Mouse (Mus musculus) liver, postnatal 0 days (tissue): ENCODE measurements around the gene Iqcf5.
A peak's percentile ranks its signal among the peaks of the same experiment; 100 is the strongest.

Experiments used
- CTCF ChIP-seq: sonication (generic); IDR thresholded peaks from 2 replicates; pipeline ENCODE4 v1.5.1; 2016; ENCODE audit warnings: antibody characterized with exemption, low read depth
- EP300 ChIP-seq: IDR thresholded peaks from 2 replicates; pipeline ENCODE4 v1.6.1; 2016; ENCODE audit warnings: antibody characterized with exemption, low read depth, mild to moderate bottlenecking

DNA sequence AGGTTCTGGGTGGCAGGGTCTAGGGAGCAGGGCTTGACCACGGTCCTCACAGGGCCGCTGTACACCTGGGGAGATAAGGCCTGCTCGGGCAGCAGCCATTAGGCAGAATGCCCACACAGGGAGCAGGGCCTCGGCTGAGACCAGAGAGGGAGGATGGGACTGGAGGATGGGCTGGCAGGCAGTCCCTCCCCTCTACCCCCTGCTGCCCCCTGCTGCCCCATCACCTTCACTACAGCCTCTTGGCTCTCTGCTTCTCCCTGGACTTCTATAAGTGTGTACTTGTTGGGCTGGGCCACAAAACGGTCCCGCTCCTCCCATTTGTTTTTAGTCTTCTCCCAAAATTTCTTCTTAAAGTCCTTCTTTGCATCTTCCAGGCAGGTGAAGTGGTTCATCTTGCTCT lies 39.9 kb upstream of the Iqcf5 start:
- TF ChIP-seq CTCF (peak; percentile 87), EP300 (no peak)
